Mouse (Mus musculus): ENCODE results near the gene Pcyox1.
"Not testable (repeated sequence)": the region's sequence is repeated elsewhere in the genome, so short reads cannot be mapped to it uniquely, and the experiment has no call there.

Gene Pcyox1

GRCm38 (mm10) chr6:86365371-86366124 lies 31.4 kb downstream of the Pcyox1 start, which contains the start of gene Fam136a:
Gene Fam136a, plus strand, starts transcription at chr6:86365646.
- peak; percentile 92 for DNase-seq

DNA sequence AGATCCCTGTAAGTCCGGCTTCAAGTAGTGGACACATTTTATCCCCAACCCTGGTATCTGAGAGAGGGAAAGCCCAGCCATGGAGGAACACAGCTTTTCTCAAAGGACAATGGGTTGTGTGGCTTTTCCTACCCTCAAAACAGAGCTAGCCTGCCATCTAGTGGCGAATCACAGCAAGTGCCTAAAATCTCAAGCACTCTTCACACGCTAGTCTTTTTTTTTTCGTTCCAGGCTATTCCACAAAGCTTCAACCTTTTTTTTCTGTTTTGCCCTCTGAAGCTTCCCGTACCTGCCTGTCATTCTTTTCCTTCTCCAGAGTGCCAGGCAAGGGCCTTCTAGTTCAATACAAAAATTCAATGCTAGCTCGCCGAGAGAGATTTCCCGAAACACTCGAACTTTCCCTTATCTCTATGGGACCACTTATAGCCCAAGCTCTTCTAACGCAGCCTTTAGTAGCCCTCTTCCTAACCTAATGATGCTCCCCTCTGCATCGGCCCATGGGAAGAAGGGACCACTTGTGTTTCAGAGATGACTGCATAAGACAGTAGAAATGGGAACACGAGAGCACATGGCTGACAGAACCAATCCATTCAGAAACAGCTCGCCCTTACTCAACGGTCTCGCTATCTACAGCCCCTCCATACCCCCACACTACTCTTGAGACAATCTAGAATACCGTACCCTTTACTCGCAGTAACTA lies 32.4 kb downstream of the Pcyox1 start:
- peak; percentile 81 for DNase-seq

DNA sequence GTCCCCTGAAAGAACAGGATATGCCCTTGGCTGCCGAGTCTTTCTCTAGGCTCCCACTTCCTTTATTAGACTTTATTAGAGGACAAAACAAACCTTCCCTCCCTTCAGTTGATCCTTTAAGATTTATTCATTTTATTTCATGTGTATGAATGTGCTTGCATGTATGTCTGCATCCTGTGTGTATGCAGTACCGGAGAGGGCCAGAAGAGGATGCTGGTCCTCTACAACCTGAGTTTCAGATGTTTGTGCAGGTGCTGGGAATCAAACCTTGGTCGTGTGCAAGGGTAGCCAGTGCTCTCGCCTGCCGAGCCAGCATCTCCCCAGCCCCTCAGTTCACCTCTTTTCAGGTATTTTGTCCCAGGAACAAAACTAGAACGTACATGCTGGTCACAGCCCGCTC lies 35.6 kb downstream of the Pcyox1 start:
- no peak for DNase-seq

GRCm38 (mm10) chr6:86360691-86361090 lies 36.3 kb downstream of the Pcyox1 start:
- no peak for DNase-seq

DNA sequence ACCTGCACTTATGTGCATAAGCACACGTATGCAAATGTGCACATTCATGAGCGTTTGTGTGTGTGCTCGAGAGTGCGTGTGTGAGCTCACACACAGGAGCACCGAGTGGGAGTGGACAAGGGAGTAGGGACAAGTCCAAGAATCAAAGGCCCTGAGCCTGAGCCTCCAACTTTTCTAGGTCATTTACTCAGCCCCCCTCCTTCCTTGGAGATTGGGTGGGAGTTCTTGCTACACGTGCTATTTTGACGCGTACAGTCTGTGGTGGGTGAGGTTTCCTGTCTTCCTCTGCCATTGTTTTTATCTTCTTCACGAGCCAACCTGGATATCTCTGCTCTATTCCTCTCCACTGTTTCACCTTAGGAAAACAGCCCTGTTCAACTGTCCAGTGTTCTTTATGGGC lies 40.0 kb downstream of the Pcyox1 start:
- no peak for DNase-seq

DNA sequence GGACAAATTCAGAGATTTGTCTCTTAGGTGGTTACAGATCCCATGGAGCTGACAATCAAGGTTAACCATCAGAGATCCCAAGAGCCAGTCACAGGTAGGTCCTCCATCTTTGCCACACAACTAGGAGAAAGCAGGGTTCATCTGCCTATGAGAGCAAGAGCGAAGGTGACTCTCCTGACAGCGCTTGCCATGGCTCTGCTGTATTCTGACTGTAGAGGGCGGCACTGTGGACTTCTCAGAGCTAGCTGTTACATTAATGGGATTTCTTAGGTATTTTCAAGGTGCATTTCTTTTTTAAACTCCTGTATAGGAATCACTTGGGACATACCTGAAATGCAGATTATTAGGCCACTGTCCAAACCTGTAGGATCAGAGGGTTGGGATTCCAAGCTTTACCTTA lies 42.0 kb downstream of the Pcyox1 start:
- DNase-seq, result no peak

DNA sequence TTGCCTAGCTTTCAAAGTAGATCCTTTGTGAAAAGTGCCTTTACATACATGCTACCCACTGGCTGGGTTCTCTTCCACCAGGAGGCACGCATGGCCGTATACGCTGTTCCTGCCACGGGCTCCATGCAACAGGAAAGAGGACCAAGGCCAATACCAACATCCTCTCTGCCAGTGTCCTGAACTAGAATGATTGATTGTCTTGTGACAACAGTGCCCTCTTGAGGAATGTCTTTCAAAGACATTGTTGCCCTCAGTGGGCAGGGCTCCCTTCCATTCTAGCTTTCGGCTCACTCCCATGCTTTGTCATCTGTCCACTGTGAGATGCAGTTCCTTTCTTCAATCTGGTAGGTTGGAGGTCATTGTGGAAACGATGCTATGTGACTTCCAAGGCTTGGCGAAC lies 47.7 kb downstream of the Pcyox1 start:
- DNase-seq, result no peak

- no peak for DNase-seq
These were observed 50.9 kb downstream of the Pcyox1 start for GRCm38 (mm10) chr6:86346063-86346462.

- no peak for DNase-seq
These were observed 53.3 kb downstream of the Pcyox1 start for GRCm38 (mm10) chr6:86343656-86344055.

GRCm38 (mm10) chr6:86336340-86336739 lies 60.6 kb downstream of the Pcyox1 start:
- not testable (repeated sequence) for DNase-seq
